Mouse (Mus musculus): ENCODE data around the gene Dok3. TPM values are rescaled to one million over a fixed set of nuclear protein-coding genes. Genes with fewer than 3 reads are reported as not detected.

The Dok3 gene
- polyA plus RNA-seq, 1 experiment from 2014 or later: 1.8 TPM

- Histone ChIP-seq H3K4me1 (replicated peaks; ENCODE audit: insufficient read depth, low read length) (peaks cover 12% of the 10 kb centered on the region), H3K36me3 (ENCODE audit: insufficient read depth, low read length) (0 out of 2 replicates have a peak, but pooled peaks cover 4% of the 10 kb centered on the region), H3K27ac (no peak overlapping the region), H3K9ac (ENCODE audit: low read depth, low read length) (no peak overlapping the region), H3K4me3 (replicated peaks; ENCODE audit: low read depth, low read length) (no peak overlapping the region), H3K27me3 (ENCODE audit: insufficient read depth, low read length) (no peaks in the 10 kb centered on the region), H3K4me2 (ENCODE audit: low read length) (no peak overlapping the region), H3K9me3 (replicated peaks; ENCODE audit: low read length) (no peaks in the 10 kb centered on the region)
- 76% methylated on average over 6 of the region's 6 CpGs for WGBS
- DNase-seq (ENCODE audit: low spot score): no peak
- ATAC-seq (replicated peaks; ENCODE audit: low FRiP score, low read depth): no peak
- TF ChIP-seq CTCF (IDR thresholded peaks at IDR 0.05; ENCODE audit: low read depth): no peak
Measured at GRCm38 (mm10) chr13:55567001-55567400, 37.9 kb upstream of the Dok3 start.

DNA sequence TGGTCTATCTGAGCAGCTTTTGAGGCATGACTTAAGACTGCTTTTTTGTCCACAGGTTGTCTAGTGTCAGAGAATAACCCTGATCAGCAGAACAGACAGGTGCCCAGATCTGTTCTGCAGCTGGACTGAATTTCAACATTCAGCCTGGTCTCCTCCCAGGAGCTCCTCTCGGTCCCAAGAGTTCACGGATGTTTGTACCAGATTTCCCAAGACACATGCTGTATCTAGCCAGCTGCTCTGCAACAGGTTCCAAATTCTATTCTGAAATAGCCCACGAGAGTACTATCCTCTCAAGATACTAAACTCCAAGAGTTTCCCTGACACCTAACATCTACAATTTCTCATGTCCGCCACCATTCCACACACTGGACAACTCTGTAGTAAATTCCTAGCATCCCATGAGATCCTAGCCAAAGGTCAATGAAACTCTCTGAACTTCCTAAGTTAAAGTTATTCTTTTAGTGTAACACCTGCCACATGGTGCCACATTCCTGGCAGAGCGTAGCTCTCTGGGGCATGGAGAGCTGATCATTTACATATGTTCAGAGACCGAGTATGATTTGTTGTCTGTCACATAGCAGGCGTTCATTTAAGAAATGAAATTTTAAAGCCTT, 34.3 kb upstream of the Dok3 start:
- Histone ChIP-seq H3K4me1 (replicated peaks; ENCODE audit: insufficient read depth, low read length) (no peaks in the 10 kb centered on the region), H3K9me3 (replicated peaks; ENCODE audit: low read length) (no peaks in the 10 kb centered on the region), H3K4me3 (replicated peaks; ENCODE audit: low read depth, low read length) (no peak overlapping the region), H3K27me3 (ENCODE audit: insufficient read depth, low read length) (no peaks in the 10 kb centered on the region), H3K27ac (peak overlapping the region; percentile 52), H3K4me2 (ENCODE audit: low read length) (no peak overlapping the region), H3K9ac (ENCODE audit: low read depth, low read length) (no peak overlapping the region), H3K36me3 (ENCODE audit: insufficient read depth, low read length) (0 out of 2 replicates have a peak, but pooled peaks cover 4% of the 10 kb centered on the region)
- DNase-seq (ENCODE audit: low spot score) (no peak), ATAC-seq (replicated peaks; ENCODE audit: low FRiP score, low read depth) (peak; percentile 63)
- TF ChIP-seq CTCF (IDR thresholded peaks at IDR 0.05; ENCODE audit: low read depth): no peak
- WGBS: 73% methylated on average over 7 of the region's 7 CpGs

DNA sequence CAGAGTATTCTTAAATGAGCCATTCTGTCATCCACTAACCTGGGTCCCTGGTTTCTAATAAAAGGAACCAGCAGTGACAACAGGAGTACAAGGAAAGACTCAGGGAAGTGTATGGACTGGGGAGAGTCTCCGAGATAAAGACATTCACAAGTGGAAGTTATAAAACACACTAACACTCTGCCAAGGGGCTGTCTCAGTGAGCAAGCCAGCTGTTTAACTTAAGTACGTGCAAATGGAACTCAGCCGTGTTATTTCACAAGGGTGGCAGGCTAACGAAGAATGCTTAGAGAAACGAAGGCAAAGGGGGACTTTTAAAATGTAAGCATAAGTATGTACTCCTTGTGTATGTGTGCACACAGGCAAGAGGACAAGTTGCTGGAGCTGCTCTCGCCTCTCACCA, 28.4 kb upstream of the Dok3 start:
- ATAC-seq (replicated peaks; ENCODE audit: low FRiP score, low read depth): no peak
- no peaks in the 10 kb centered on the region for H3K4me1 ChIP-seq (replicated peaks; ENCODE audit: insufficient read depth, low read length)
- peaks cover 24% of the 10 kb centered on the region for H3K36me3 ChIP-seq (ENCODE audit: insufficient read depth, low read length)
- no peak overlapping the region for H3K4me3 ChIP-seq (replicated peaks; ENCODE audit: low read depth, low read length)
- WGBS: 66% methylated on average over 6 of the region's 6 CpGs
- peak overlapping the region; percentile 42; the same call in 1 of the 2 replicates for H3K27ac ChIP-seq
- no peak overlapping the region for H3K9ac ChIP-seq (ENCODE audit: low read depth, low read length)
- no peak for DNase-seq (ENCODE audit: low spot score)
- no peak overlapping the region for H3K4me2 ChIP-seq (ENCODE audit: low read length)
- H3K27me3 ChIP-seq (ENCODE audit: insufficient read depth, low read length): no peaks in the 10 kb centered on the region
- no peak for TF ChIP-seq CTCF (IDR thresholded peaks at IDR 0.05; ENCODE audit: low read depth)
- H3K9me3 ChIP-seq (replicated peaks; ENCODE audit: low read length): no peaks in the 10 kb centered on the region

GRCm38 (mm10) chr13:55555921-55556320, 26.8 kb upstream of the Dok3 start:
- Histone ChIP-seq H3K27me3 (ENCODE audit: insufficient read depth, low read length) (no peaks in the 10 kb centered on the region), H3K4me2 (ENCODE audit: low read length) (no peak overlapping the region), H3K9ac (ENCODE audit: low read depth, low read length) (no peak overlapping the region), H3K36me3 (ENCODE audit: insufficient read depth, low read length) (peaks cover 30% of the 10 kb centered on the region), H3K27ac (no peak overlapping the region), H3K4me3 (replicated peaks; ENCODE audit: low read depth, low read length) (no peak overlapping the region), H3K4me1 (replicated peaks; ENCODE audit: insufficient read depth, low read length) (no peaks in the 10 kb centered on the region), H3K9me3 (replicated peaks; ENCODE audit: low read length) (no peaks in the 10 kb centered on the region)
- TF ChIP-seq CTCF (IDR thresholded peaks at IDR 0.05; ENCODE audit: low read depth): no peak
- no peak for ATAC-seq (replicated peaks; ENCODE audit: low FRiP score, low read depth)
- 86% methylated on average over 9 of the region's 9 CpGs for WGBS
- DNase-seq (ENCODE audit: low spot score): no peak

GRCm38 (mm10) chr13:55549061-55549460, 20.0 kb upstream of the Dok3 start:
- Histone ChIP-seq H3K9me3 (replicated peaks; ENCODE audit: low read length) (no peaks in the 10 kb centered on the region), H3K4me1 (replicated peaks; ENCODE audit: insufficient read depth, low read length) (no peaks in the 10 kb centered on the region), H3K9ac (ENCODE audit: low read depth, low read length) (no peak overlapping the region), H3K27ac (no peak overlapping the region), H3K4me3 (replicated peaks; ENCODE audit: low read depth, low read length) (no peak overlapping the region), H3K36me3 (ENCODE audit: insufficient read depth, low read length) (peaks cover 33% of the 10 kb centered on the region), H3K4me2 (ENCODE audit: low read length) (no peak overlapping the region), H3K27me3 (ENCODE audit: insufficient read depth, low read length) (no peaks in the 10 kb centered on the region)
- peak; percentile 46 for ATAC-seq (replicated peaks; ENCODE audit: low FRiP score, low read depth)
- no peak for TF ChIP-seq CTCF (IDR thresholded peaks at IDR 0.05; ENCODE audit: low read depth)
- peak; percentile 23 for DNase-seq (ENCODE audit: low spot score)
- WGBS: 68% methylated on average over 15 of the region's 15 CpGs

DNA sequence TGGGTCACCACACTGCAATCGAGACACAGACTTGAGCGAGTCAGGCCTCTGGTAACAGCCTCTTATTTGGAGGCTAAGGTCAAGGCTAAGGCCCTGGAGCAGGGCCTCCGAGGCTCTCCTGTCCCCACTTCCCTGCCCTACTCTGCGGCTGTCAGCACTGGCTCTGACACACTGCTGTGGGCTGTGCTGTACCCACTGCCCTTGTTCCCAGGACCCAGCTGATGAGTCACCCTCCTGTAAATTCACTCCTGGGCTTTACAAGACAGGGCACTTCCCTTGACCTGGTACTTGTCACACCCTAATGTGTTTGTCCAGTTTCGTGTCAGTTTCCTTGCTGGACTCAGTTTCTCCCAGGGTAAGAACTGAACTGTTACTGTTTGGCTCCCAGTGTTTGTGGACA, 19.3 kb upstream of the Dok3 start:
- Histone ChIP-seq H3K9ac (ENCODE audit: low read depth, low read length) (no peak overlapping the region), H3K4me3 (replicated peaks; ENCODE audit: low read depth, low read length) (no peak overlapping the region), H3K9me3 (replicated peaks; ENCODE audit: low read length) (no peaks in the 10 kb centered on the region), H3K27me3 (ENCODE audit: insufficient read depth, low read length) (no peaks in the 10 kb centered on the region), H3K4me1 (replicated peaks; ENCODE audit: insufficient read depth, low read length) (no peaks in the 10 kb centered on the region), H3K27ac (no peak overlapping the region), H3K4me2 (ENCODE audit: low read length) (no peak overlapping the region), H3K36me3 (ENCODE audit: insufficient read depth, low read length) (peaks cover 29% of the 10 kb centered on the region)
- no peak for TF ChIP-seq CTCF (IDR thresholded peaks at IDR 0.05; ENCODE audit: low read depth)
- DNase-seq (ENCODE audit: low spot score) (no peak), ATAC-seq (replicated peaks; ENCODE audit: low FRiP score, low read depth) (no peak)
- 74% methylated on average over 5 of the region's 5 CpGs for WGBS

- no peak overlapping the region for H3K27ac ChIP-seq
- no peak overlapping the region for H3K4me3 ChIP-seq (replicated peaks; ENCODE audit: low read depth, low read length)
- H3K36me3 ChIP-seq (ENCODE audit: insufficient read depth, low read length): peaks cover 34% of the 10 kb centered on the region
- ATAC-seq (replicated peaks; ENCODE audit: low FRiP score, low read depth) (no peak), DNase-seq (ENCODE audit: low spot score) (no peak)
- no peaks in the 10 kb centered on the region for H3K9me3 ChIP-seq (replicated peaks; ENCODE audit: low read length)
- no peak for TF ChIP-seq CTCF (IDR thresholded peaks at IDR 0.05; ENCODE audit: low read depth)
- WGBS: 94% methylated on average over 2 of the region's 2 CpGs
- H3K4me2 ChIP-seq (ENCODE audit: low read length): no peak overlapping the region
- H3K27me3 ChIP-seq (ENCODE audit: insufficient read depth, low read length): no peaks in the 10 kb centered on the region
- H3K9ac ChIP-seq (ENCODE audit: low read depth, low read length): no peak overlapping the region
- no peaks in the 10 kb centered on the region for H3K4me1 ChIP-seq (replicated peaks; ENCODE audit: insufficient read depth, low read length)
Measured at GRCm38 (mm10) chr13:55547916-55548315, 18.8 kb upstream of the Dok3 start.
